ENCODE assay signal across 9 mouse cellular contexts in genomic region chr2:165275124-165275640, GRCm38 (mm10). TPM values are rescaled to one million over a fixed set of nuclear protein-coding genes. Genes with fewer than 3 reads are reported as not detected.
DNase-seq lines count a peak whose midpoint lies in the region; ATAC-seq lines count a peak whose summit lies in the region.
"Had no signal": no experiment of that assay in that cellular context is flagged by ENCODE, and none has a peak within 500 bp of the region (broad histone marks: within the 10 kb centered on the region; RNA-seq: fewer than 3 reads in every experiment).

No protein-coding gene starts in this region.

- 0 out of 2 replicates have a peak, but pooled peaks cover 4% of the 10 kb centered on the region for H3K27me3 ChIP-seq in kidney, embryonic 16.5 days (ENCODE audit: insufficient read depth, low read length)
- H3K27me3 ChIP-seq in embryonic facial prominence, embryonic 13.5 days: no peaks in the 10 kb centered on the region
- H3K27me3 ChIP-seq in intestine, embryonic 15.5 days (replicated peaks): no peaks in the 10 kb centered on the region
- H3K27me3 ChIP-seq in neural tube, embryonic 15.5 days (replicated peaks): peaks cover 8% of the 10 kb centered on the region

- H3K4me2 ChIP-seq in kidney, embryonic 16.5 days (replicated peaks; ENCODE audit: low read depth, low read length): no peak overlapping the region
- H3K4me2 ChIP-seq in embryonic facial prominence, embryonic 13.5 days: no peak overlapping the region
- no peak overlapping the region for H3K4me2 ChIP-seq in intestine, embryonic 15.5 days (replicated peaks)
- no peak overlapping the region for H3K4me2 ChIP-seq in neural tube, embryonic 15.5 days

- no peak for DNase-seq in kidney, adult 8-10 months
- no peak for DNase-seq in testis, postnatal 10 days (ENCODE audit: low spot score)
- no peak for DNase-seq in layer of hippocampus, adult 8-10 months (ENCODE audit: low spot score in 2 of 2)
- DNase-seq in frontal cortex, postnatal 10 days (ENCODE audit: low spot score in 2 of 2): no peak

- H3K4me3 ChIP-seq in kidney, embryonic 16.5 days (ENCODE audit: low read length): no peak overlapping the region
- H3K4me3 ChIP-seq in embryonic facial prominence, embryonic 13.5 days: no peak overlapping the region
- H3K4me3 ChIP-seq in intestine, embryonic 15.5 days (replicated peaks): no peak overlapping the region
- no peak overlapping the region for H3K4me3 ChIP-seq in neural tube, embryonic 15.5 days (replicated peaks)
- H3K4me3 ChIP-seq: erythroblast, embryonic 14.5 days had no signal

- ATAC-seq in kidney, embryonic 16.5 days (ENCODE audit: low FRiP score, low TSS enrichment): peak; percentile 46
- peak; percentile 43 for ATAC-seq in embryonic facial prominence, embryonic 13.5 days (ENCODE audit: insufficient number of reproducible peaks, insufficient read depth, low FRiP score, low TSS enrichment, low read depth)
- peak; percentile 48; the same call in 1 of the 2 replicates for ATAC-seq in intestine, embryonic 15.5 days
- ATAC-seq in neural tube, embryonic 15.5 days (ENCODE audit: low FRiP score): peak; percentile 59; the same call in 1 of the 2 replicates

- no peak overlapping the region for H3K27ac ChIP-seq in kidney, embryonic 16.5 days (ENCODE audit: low read length)
- 0 out of 2 replicates have a peak overlapping the region, but pooled peaks have one; percentile 33 for H3K27ac ChIP-seq in embryonic facial prominence, embryonic 13.5 days
- no peak overlapping the region for H3K27ac ChIP-seq in intestine, embryonic 15.5 days
- H3K27ac ChIP-seq in neural tube, embryonic 15.5 days (replicated peaks): peak overlapping the region; percentile 48

- peaks cover 22% of the 10 kb centered on the region for H3K4me1 ChIP-seq in kidney, embryonic 16.5 days (ENCODE audit: insufficient read depth, low read length)
- H3K4me1 ChIP-seq in embryonic facial prominence, embryonic 13.5 days: peaks cover 14% of the 10 kb centered on the region
- H3K4me1 ChIP-seq in intestine, embryonic 15.5 days (replicated peaks): 0 out of 2 replicates have a peak, but pooled peaks cover 7% of the 10 kb centered on the region
- peaks cover 46% of the 10 kb centered on the region for H3K4me1 ChIP-seq in neural tube, embryonic 15.5 days

- WGBS in kidney, embryonic 16.5 days: 18% methylated on average over 8 of the region's 8 CpGs
- 24% methylated on average over 8 of the region's 8 CpGs for WGBS in embryonic facial prominence, embryonic 13.5 days
- WGBS in intestine, embryonic 15.5 days: 47% methylated on average over 8 of the region's 8 CpGs
- 22% methylated on average over 8 of the region's 8 CpGs for WGBS in neural tube, embryonic 15.5 days

- no peaks in the 10 kb centered on the region for H3K9me3 ChIP-seq in kidney, embryonic 16.5 days (ENCODE audit: low read length)
- no peaks in the 10 kb centered on the region for H3K9me3 ChIP-seq in embryonic facial prominence, embryonic 13.5 days
- no peaks in the 10 kb centered on the region for H3K9me3 ChIP-seq in intestine, embryonic 15.5 days
- no peaks in the 10 kb centered on the region for H3K9me3 ChIP-seq in neural tube, embryonic 15.5 days (replicated peaks)

- no peak overlapping the region for H3K9ac ChIP-seq in kidney, embryonic 16.5 days (replicated peaks; ENCODE audit: low read length)
- H3K9ac ChIP-seq in embryonic facial prominence, embryonic 13.5 days: no peak overlapping the region
- H3K9ac ChIP-seq in intestine, embryonic 15.5 days: no peak overlapping the region
- H3K9ac ChIP-seq in neural tube, embryonic 15.5 days (replicated peaks): peak overlapping the region; percentile 7; the same call in 1 of the 2 replicates

- peaks cover 16% of the 10 kb centered on the region for H3K36me3 ChIP-seq in kidney, embryonic 16.5 days (ENCODE audit: insufficient read depth, low read length)
- peaks cover 21% of the 10 kb centered on the region for H3K36me3 ChIP-seq in embryonic facial prominence, embryonic 13.5 days
- H3K36me3 ChIP-seq in intestine, embryonic 15.5 days: peaks cover 12% of the 10 kb centered on the region; the same call in 1 of the 2 replicates
- H3K36me3 ChIP-seq in neural tube, embryonic 15.5 days: peaks cover 15% of the 10 kb centered on the region

RNA-seq across cellular contexts. Expression of gene Slc35c2, which starts 12.5 kb away (rescaled TPM):
- polyA plus RNA-seq in kidney, embryonic 16.5 days (2015; fragmentation: Nextera tagmentation; extraction: Ambion mirVana): 62.4 and 62.8 TPM in 2 replicates
- polyA plus RNA-seq in embryonic facial prominence, embryonic 13.5 days (2015; fragmentation: Nextera tagmentation; extraction: Ambion mirVana): 49.0 and 50.2 TPM in 2 replicates
- 83.6 and 98.3 TPM in 2 replicates for polyA plus RNA-seq in intestine, embryonic 15.5 days (2015; fragmentation: Nextera tagmentation; extraction: Ambion mirVana)
- 65.6 and 68.3 TPM in 2 replicates for polyA plus RNA-seq in neural tube, embryonic 15.5 days (2015; fragmentation: Nextera tagmentation; extraction: Ambion mirVana)
- total RNA-seq in layer of hippocampus, adult 8-10 months (2022): 10 to 100 TPM; 79.3 to 98.3 (median 92.3) TPM

RNA-seq across cellular contexts. Expression of gene Cdh22, which starts 40.5 kb away (rescaled TPM):
- 0.77 and 0.98 TPM in 2 replicates for polyA plus RNA-seq in kidney, embryonic 16.5 days (2015; fragmentation: Nextera tagmentation; extraction: Ambion mirVana)
- polyA plus RNA-seq in embryonic facial prominence, embryonic 13.5 days (2015; fragmentation: Nextera tagmentation; extraction: Ambion mirVana): 1.0 and 1.1 TPM in 2 replicates
- 0.62 and 0.68 TPM in 2 replicates for polyA plus RNA-seq in intestine, embryonic 15.5 days (2015; fragmentation: Nextera tagmentation; extraction: Ambion mirVana)
- polyA plus RNA-seq in neural tube, embryonic 15.5 days (2015; fragmentation: Nextera tagmentation; extraction: Ambion mirVana): 11.9 and 15.2 TPM in 2 replicates
- total RNA-seq in layer of hippocampus, adult 8-10 months (2022): 10 to 100 TPM; 17.8 to 19.7 (median 18.2) TPM
- polyA plus RNA-seq: erythroblast, embryonic 14.5 days had no signal

RNA-seq across cellular contexts. Expression of gene Elmo2, which starts 51.1 kb away (rescaled TPM):
- 88.4 and 93.7 TPM in 2 replicates for polyA plus RNA-seq in kidney, embryonic 16.5 days (2015; fragmentation: Nextera tagmentation; extraction: Ambion mirVana)
- 90.2 and 98.6 TPM in 2 replicates for polyA plus RNA-seq in embryonic facial prominence, embryonic 13.5 days (2015; fragmentation: Nextera tagmentation; extraction: Ambion mirVana)
- 58.1 and 63.0 TPM in 2 replicates for polyA plus RNA-seq in intestine, embryonic 15.5 days (2015; fragmentation: Nextera tagmentation; extraction: Ambion mirVana)
- 85.1 and 89.1 TPM in 2 replicates for polyA plus RNA-seq in neural tube, embryonic 15.5 days (2015; fragmentation: Nextera tagmentation; extraction: Ambion mirVana)
- 100 to 1,000 TPM; 154 to 173 (median 161) TPM for total RNA-seq in layer of hippocampus, adult 8-10 months (2022)

Comparison
In these comparisons a context has a peak if more than half of its experiments do, and no peak if none do; other contexts are left out.
1. H3K27ac ChIP-seq: peak in embryonic facial prominence, embryonic 13.5 days (single experiment) and neural tube, embryonic 15.5 days (single experiment); none in kidney, embryonic 16.5 days (single experiment) and intestine, embryonic 15.5 days (single experiment).
2. Peak in every context shown above with its lines, with median percentiles within 50 percentile points of each other: ATAC-seq.